Mouse (Mus musculus): ENCODE measurements at regions not wholly inside any gene's neighbourhood (a gene's known extent, or its start where the extent isn't known, plus 50 kb on each side); places are given as distances from the start of the nearest gene placed in this dataset.

DNA sequence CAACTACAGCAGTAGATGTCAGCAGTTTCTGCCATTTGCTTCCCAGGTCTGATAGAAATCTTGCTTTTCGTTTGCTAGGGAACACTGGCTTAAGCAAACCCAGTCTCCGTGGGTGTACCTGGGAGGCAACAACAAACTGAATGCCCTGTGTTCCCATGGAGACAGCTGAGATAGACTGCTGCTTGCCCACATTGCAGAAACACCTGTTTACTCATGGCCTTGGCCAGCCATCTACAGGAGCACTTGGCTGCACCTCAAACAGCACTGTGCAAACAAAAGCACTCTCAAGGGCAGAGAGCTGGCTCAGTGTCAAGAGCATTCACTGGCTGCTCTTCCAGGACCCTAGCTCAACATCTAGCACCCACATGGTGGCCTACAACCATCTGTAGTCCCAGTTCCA is 135.5 kb downstream of the Psmg1 start:
- DNase-seq: peak; percentile 78
- TF ChIP-seq CTCF (IDR thresholded peaks at IDR 0.05; ENCODE audit: insufficient read depth, low read length) (no peak), POLR2A (IDR thresholded peaks at IDR 0.05; ENCODE audit: borderline replicate concordance, extremely low read depth, low read depth, low read length) (no peak)
- WGBS: 27% methylated on average over 2 of the region's 2 CpGs
- no peak overlapping the region for H3K4me3 ChIP-seq (replicated peaks; ENCODE audit: extremely low read depth, low read depth, low read length)
- peaks cover 21% of the 10 kb centered on the region for H3K4me1 ChIP-seq (ENCODE audit: control insufficient read depth, insufficient read depth, low read length)

DNA sequence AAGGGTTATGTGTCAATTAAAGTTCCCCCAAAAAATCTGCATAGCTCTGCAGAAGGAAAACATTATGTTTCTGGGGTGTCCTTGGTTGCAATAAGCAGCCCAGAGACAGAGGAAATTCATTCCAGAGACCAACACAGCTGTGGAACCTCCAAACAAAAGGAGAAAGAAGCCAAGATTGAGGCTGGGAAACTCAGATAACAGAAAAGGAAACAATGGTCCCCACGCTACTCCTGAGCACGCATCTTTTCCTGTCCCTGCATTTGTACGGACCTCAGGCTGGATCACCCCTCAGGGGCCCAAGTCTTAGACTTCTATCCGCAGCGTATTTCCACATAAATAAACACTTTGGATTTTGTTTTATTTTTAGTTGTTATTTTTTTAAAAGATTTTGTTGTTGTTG is 138.9 kb downstream of the Psmg1 start:
- Histone ChIP-seq H3K4me1 (ENCODE audit: control insufficient read depth, insufficient read depth, low read length) (peaks cover 40% of the 10 kb centered on the region), H3K4me3 (replicated peaks; ENCODE audit: extremely low read depth, low read depth, low read length) (no peak overlapping the region)
- TF ChIP-seq POLR2A (IDR thresholded peaks at IDR 0.05; ENCODE audit: borderline replicate concordance, extremely low read depth, low read depth, low read length): no peak
- TF ChIP-seq CTCF (IDR thresholded peaks at IDR 0.05; ENCODE audit: insufficient read depth, low read length): no peak
- no peak for DNase-seq
- WGBS: 46% methylated on average over 5 of the region's 5 CpGs

DNA sequence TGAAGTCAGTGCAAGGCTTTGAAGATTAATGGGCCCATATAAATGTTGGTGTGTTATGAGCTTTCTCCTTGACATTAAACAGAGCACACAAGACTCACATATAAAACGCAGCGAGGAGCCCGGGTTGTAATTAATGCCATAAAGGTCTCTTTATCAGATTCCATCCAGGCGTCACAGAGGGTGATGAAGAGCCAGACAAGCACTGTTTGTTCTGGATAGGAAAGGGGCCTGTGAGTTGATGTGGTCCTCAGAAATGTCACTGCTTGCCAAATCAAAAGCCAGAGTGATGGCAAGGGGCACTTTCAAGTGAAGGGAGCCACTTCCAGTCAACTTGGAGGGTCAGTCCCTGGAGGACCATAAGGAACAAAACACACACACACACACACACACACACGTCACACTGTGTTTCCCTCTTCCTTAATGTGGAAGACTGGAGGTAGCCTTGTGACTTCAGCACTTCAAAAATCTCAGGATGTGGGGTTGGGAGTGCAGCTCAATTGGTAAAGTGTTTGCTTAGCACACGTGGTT is 142.1 kb downstream of the Psmg1 start:
- TF ChIP-seq CTCF (IDR thresholded peaks at IDR 0.05; ENCODE audit: insufficient read depth, low read length) (no peak), POLR2A (IDR thresholded peaks at IDR 0.05; ENCODE audit: borderline replicate concordance, extremely low read depth, low read depth, low read length) (no peak)

DNA sequence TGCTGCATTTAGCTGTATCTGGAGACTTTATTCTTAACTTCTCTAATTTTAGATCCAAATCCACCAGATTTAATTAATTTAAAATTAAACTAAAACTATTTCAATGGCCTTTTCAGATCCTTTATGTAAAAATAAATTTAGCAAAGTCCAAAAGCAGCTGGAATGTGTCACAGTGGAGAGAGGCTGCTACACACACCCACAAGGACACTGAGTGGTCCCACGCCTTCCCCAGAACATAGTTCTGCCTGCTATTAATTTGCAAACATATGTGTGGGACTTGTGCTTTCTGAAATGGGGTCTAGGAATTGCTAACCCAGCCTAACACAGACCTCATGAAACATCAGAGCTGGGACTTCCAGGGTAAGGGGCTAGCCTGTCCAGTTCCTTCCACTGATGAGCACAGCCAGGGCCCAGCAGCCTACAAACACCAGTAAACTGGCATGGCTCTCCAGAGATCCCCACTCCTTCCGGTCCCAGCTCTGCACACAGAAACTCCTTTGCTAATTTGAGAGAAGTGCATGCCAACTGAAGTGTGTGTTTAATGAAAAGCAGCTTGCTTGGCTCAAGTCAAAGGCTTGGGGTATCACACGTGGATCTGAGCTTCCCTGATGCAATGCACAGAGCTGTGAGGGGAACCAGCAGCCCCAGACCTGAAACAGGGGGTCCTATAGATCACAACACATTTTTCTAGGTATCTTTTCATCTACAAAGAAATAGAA is 142.8 kb downstream of the Psmg1 start:
- TF ChIP-seq POLR2A (IDR thresholded peaks at IDR 0.05; ENCODE audit: borderline replicate concordance, extremely low read depth, low read depth, low read length): no peak
- no peak for TF ChIP-seq CTCF (IDR thresholded peaks at IDR 0.05; ENCODE audit: insufficient read depth, low read length)

More for the DNA sequence above, 142.1 kb downstream of the Psmg1 start:
- no peak for DNase-seq
- Histone ChIP-seq H3K4me1 (ENCODE audit: control insufficient read depth, insufficient read depth, low read length) (peaks cover 26% of the 10 kb centered on the region), H3K4me3 (replicated peaks; ENCODE audit: extremely low read depth, low read depth, low read length) (no peak overlapping the region)
- 40% methylated on average over 6 of the region's 6 CpGs for WGBS

DNA sequence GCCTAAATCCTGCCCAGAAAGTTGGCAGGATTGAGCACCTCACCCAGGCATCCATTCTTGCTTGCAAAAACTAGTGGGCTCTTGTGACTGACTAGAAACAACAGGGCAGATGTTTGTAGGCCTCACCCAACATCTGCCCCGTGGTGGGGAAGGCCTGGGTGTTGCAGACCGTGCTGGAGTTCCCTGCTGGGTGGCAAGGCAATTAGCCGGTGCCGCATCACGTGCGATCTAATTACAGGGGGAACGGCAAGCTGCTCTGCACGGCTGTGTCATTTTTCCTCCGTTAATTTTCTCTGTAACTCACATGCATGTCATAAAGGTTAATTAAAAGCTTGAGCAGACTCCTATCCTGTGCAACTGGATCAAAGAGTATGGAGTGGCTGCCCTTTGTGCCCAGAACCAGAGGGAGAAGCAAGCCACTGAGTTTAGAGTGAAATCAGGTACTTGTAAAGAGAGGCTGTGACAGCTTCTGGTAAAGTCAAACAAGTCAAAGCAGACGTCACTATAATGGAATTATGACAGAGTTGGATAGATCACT is 143.5 kb downstream of the Ets2 start:
- TF ChIP-seq POLR2A (IDR thresholded peaks at IDR 0.05; ENCODE audit: borderline replicate concordance, extremely low read depth, low read depth, low read length) (no peak), CTCF (IDR thresholded peaks at IDR 0.05; ENCODE audit: insufficient read depth, low read length) (no peak)
- WGBS: 77% methylated on average over 10 of the region's 10 CpGs
- no peak for DNase-seq
- Histone ChIP-seq H3K4me3 (replicated peaks; ENCODE audit: extremely low read depth, low read depth, low read length) (no peak overlapping the region), H3K4me1 (ENCODE audit: control insufficient read depth, insufficient read depth, low read length) (peaks cover 19% of the 10 kb centered on the region)

More for the DNA sequence above, 142.8 kb downstream of the Psmg1 start:
- H3K4me3 ChIP-seq (replicated peaks; ENCODE audit: extremely low read depth, low read depth, low read length): no peak overlapping the region
- WGBS: 37% methylated on average over 3 of the region's 3 CpGs
- H3K4me1 ChIP-seq (ENCODE audit: control insufficient read depth, insufficient read depth, low read length): peaks cover 26% of the 10 kb centered on the region
- DNase-seq: no peak

DNA sequence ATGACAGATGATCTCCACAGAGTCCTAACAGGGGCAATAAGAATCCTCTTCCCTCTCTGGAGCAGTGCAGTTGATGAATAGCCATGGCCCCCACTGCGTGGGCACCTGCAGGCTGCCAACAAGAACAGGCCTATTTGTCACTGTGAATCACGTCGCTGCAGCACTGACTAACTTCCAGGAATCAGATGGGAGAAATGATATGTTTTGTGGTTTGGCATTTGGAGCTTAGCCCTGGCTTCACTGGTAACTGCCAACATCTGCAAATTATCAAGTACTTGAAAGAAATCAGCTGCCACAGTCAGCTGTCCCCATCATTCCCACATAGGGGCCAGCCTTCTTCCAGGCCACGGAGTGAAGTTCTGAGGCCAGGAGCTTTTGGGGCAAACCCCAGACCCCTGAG is 142.8 kb downstream of the Ets2 start:
- no peak for TF ChIP-seq CTCF (IDR thresholded peaks at IDR 0.05; ENCODE audit: insufficient read depth, low read length)
- no peak for TF ChIP-seq POLR2A (IDR thresholded peaks at IDR 0.05; ENCODE audit: borderline replicate concordance, extremely low read depth, low read depth, low read length)
- Histone ChIP-seq H3K4me1 (ENCODE audit: control insufficient read depth, insufficient read depth, low read length) (peaks cover 19% of the 10 kb centered on the region), H3K4me3 (replicated peaks; ENCODE audit: extremely low read depth, low read depth, low read length) (no peak overlapping the region)
- DNase-seq: no peak
- 39% methylated on average over 4 of the region's 4 CpGs for WGBS

DNA sequence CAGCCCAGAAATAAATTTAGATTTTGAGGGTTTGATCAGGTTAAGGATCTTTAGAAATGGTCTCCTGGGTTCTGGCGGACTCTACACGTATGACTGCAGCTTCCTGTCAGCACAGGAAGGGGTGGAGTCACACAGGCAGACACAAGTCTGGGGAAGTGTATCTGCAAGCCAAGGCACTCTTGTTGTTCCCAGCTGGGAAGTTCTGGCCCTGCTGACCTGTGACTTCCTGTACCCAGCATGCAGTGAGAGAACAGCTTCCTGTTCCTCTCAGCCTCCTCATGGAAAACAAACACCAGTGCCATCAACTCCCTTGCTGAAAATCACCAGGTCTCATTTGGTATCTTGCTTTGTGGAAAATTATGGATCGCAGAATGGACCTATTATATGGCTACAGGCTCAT is 140.9 kb downstream of the Ets2 start:
- H3K4me1 ChIP-seq (ENCODE audit: control insufficient read depth, insufficient read depth, low read length): peaks cover 12% of the 10 kb centered on the region
- no peak for DNase-seq
- WGBS: 80% methylated on average over 3 of the region's 3 CpGs
- H3K4me3 ChIP-seq (replicated peaks; ENCODE audit: extremely low read depth, low read depth, low read length): no peak overlapping the region
- TF ChIP-seq POLR2A (IDR thresholded peaks at IDR 0.05; ENCODE audit: borderline replicate concordance, extremely low read depth, low read depth, low read length): no peak
- TF ChIP-seq CTCF (IDR thresholded peaks at IDR 0.05; ENCODE audit: insufficient read depth, low read length): no peak

DNA sequence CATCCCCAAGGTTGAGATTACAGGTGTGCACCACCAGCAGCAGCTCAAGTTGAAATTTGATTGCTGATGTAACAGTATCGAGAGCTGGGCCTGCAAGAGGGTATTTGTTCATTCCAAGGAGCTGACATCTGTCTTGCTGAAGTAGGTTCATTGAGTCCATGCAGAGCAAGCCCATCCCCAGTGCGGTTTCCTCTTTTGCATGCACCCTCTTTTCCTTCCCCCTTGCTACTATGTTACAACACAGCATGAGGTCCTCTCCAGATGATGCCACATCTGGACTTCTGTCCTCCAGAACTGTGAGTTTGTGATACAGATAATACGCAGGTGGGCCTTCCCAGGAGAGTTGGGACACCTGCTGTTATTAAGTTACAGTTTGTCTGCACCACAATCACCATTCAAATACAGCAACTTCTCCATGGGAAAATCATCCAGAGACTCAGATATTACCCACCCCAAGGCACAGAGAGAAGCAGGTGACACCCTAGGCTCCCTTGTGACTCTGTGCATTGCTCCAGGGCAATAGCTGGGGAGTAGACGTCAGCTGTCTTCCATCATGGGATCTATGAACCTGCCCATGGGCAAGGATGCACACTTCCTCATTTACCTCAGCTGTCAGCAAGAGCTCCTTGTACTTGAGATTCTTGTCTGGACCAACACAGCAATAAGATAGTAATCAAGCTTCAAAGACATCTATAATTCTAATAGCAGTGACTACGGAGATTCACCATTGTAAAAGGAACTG is 137.8 kb downstream of the Ets2 start:
- Histone ChIP-seq H3K4me3 (replicated peaks; ENCODE audit: extremely low read depth, low read depth, low read length) (no peak overlapping the region), H3K4me1 (ENCODE audit: control insufficient read depth, insufficient read depth, low read length) (peaks cover 7% of the 10 kb centered on the region)
- WGBS: 76% methylated on average over 5 of the region's 5 CpGs
- TF ChIP-seq CTCF (IDR thresholded peaks at IDR 0.05; ENCODE audit: insufficient read depth, low read length) (no peak), POLR2A (IDR thresholded peaks at IDR 0.05; ENCODE audit: borderline replicate concordance, extremely low read depth, low read depth, low read length) (no peak)
- DNase-seq: no peak

DNA sequence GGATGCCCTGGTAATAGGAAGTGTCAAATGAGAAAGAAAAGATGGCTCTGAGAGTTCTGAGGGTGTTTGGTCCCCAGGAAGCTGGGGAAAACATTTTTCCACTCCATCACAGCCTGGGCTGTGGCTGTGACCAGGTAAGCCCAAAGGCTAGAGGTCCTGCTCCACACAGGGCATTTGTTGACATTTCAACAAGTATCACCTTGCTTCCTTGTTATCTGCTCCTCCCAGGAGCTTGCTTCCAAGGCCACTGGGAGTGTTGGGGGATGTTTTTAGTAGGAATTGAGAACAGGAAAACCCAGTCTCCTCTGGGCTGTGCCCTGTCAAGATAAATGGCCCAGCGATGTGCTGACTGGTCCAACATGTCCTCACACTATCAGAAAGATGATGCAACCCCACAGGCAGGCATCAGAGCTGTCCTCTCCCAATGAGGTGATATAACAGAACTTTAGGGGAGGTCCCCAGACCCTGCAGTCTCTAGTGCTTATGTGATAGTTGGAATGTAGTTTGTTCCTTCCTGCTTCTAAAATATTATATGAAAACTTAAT is 137.1 kb downstream of the Ets2 start:
- no peak for DNase-seq
- no peak overlapping the region for H3K4me3 ChIP-seq (replicated peaks; ENCODE audit: extremely low read depth, low read depth, low read length)
- H3K4me1 ChIP-seq (ENCODE audit: control insufficient read depth, insufficient read depth, low read length): peaks cover 8% of the 10 kb centered on the region
- WGBS: 15% methylated on average over 1 of the region's 1 CpGs
- TF ChIP-seq POLR2A (IDR thresholded peaks at IDR 0.05; ENCODE audit: borderline replicate concordance, extremely low read depth, low read depth, low read length) (no peak), CTCF (IDR thresholded peaks at IDR 0.05; ENCODE audit: insufficient read depth, low read length) (no peak)

Measured in lung, adult 2 months (tissue).